Mouse (Mus musculus): Measurements from ENCODE around the gene Pknox2. TPM values are rescaled to one million over a fixed set of nuclear protein-coding genes. Genes with fewer than 3 reads are reported as not detected.

The Pknox2 gene
- total RNA-seq, 2 experiments from 2014 or later = 6.8 to 10.0 TPM

GRCm38 (mm10) chr9:36882034-36882745, 265.0 kb downstream of the Pknox2 start:
- no peak for DNase-seq

GRCm38 (mm10) chr9:36881615-36882014, 265.6 kb downstream of the Pknox2 start:
- no peak for DNase-seq

- no peak for DNase-seq
Measured at GRCm38 (mm10) chr9:36876787-36877186, 270.4 kb downstream of the Pknox2 start.

- no peak for DNase-seq
Measured at GRCm38 (mm10) chr9:36876313-36876712, 270.9 kb downstream of the Pknox2 start.

GRCm38 (mm10) chr9:36873796-36874195, 273.4 kb downstream of the Pknox2 start:
- DNase-seq = no peak

- no peak for DNase-seq
Measured at GRCm38 (mm10) chr9:36870263-36870662, 276.9 kb downstream of the Pknox2 start.

- DNase-seq = no peak
Measured at GRCm38 (mm10) chr9:36868662-36869061, 278.5 kb downstream of the Pknox2 start.

- DNase-seq = no peak
Measured at GRCm38 (mm10) chr9:36864862-36865813, 282.1 kb downstream of the Pknox2 start.

- no peak for DNase-seq
Measured at GRCm38 (mm10) chr9:36863694-36864093, 283.5 kb downstream of the Pknox2 start.

GRCm38 (mm10) chr9:36862576-36862975, 284.6 kb downstream of the Pknox2 start:
- no peak for DNase-seq

- no peak for DNase-seq
Measured at GRCm38 (mm10) chr9:36858677-36859076, 288.5 kb downstream of the Pknox2 start.

GRCm38 (mm10) chr9:36857476-36858117, 289.6 kb downstream of the Pknox2 start:
- no peak for DNase-seq

- DNase-seq = no peak
Measured at GRCm38 (mm10) chr9:36856351-36856750, 290.9 kb downstream of the Pknox2 start.

GRCm38 (mm10) chr9:36852175-36852574, 295.0 kb downstream of the Pknox2 start:
- no peak for DNase-seq

GRCm38 (mm10) chr9:36850091-36850490, 297.1 kb downstream of the Pknox2 start:
- no peak for DNase-seq

GRCm38 (mm10) chr9:36848661-36849060, 298.5 kb downstream of the Pknox2 start:
- DNase-seq = no peak

- DNase-seq = no peak
Measured at GRCm38 (mm10) chr9:36846346-36846745, 300.9 kb downstream of the Pknox2 start.

Other genes starting within 250 kb of the Pknox2 start
- gene Tmem218, start 60.8 kb upstream of the Pknox2 start, total RNA-seq (2021) = 1 to 10 TPM; 7.6 to 8.3 TPM
- 1 to 10 TPM; 2.4 to 3.1 TPM for gene Slc37a2, start 108.3 kb upstream of the Pknox2 start, total RNA-seq (2021)
- gene Ccdc15, start 201.0 kb upstream of the Pknox2 start, total RNA-seq (2021) = 1 to 10 TPM; 1.5 to 2.1 TPM
- gene Hepacam, start 219.9 kb upstream of the Pknox2 start, total RNA-seq (2021) = under 1 TPM in 1 of 2 experiments, not detected in 1; 0.08 TPM

All from heart, adult 18-20 months (tissue).